Mouse (Mus musculus) heart, adult 2 months (tissue): ENCODE results near the gene Ifngr1.

Experiments
- CTCF ChIP-seq: fragments of 200-600 bp; IDR thresholded peaks from 2 replicates; pipeline ENCODE4 v1.8.1; 2022; ENCODE audit warnings: antibody characterized with exemption, mild to moderate bottlenecking, moderate library complexity
- POLR2A ChIP-seq: fragments of 200-500 bp; IDR thresholded peaks from 2 replicates; pipeline ENCODE4 v1.6.1; 2011; ENCODE audit warnings: mild to moderate bottlenecking, low read depth, low read length, control low read depth; ENCODE audit not compliant: insufficient read depth

GRCm38 (mm10) chr10:19589626-19590025, 2.1 kb upstream of the Ifngr1 start:
- TF ChIP-seq POLR2A (no peak), CTCF (no peak)
